Comparison of ENCODE assay signal across 8 mouse cellular contexts in the genomic region with DNA sequence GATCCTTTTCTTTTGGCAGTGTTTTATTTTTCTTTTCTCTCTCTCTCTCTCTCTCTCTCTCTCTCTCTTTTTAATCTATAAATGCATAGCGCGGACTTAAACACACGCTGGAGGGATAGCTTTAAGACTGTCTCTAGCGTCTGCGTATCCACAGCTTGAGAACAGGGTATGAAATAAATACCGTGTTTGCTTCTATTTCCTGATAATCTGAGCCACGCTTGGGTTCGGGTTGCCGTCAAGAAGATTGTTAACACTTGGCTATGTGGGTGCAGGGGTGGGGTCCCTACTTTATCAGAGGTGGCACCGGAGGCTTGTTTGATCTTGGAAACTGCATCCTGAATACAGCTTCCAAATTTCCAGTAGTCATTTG. TPM values are rescaled to one million over a fixed set of nuclear protein-coding genes. Genes with fewer than 3 reads are reported as not detected.
DNase-seq lines count a peak whose midpoint lies in the region; ATAC-seq and TF ChIP-seq lines count a peak whose summit lies in the region.

No protein-coding gene starts in this region.

- TF ChIP-seq CTCF in liver, postnatal 0 days (IDR thresholded peaks at IDR 0.05; ENCODE audit: low read depth): no peak

- peak; percentile 27 to 42 for DNase-seq in cerebellum, postnatal 10 days
- no peak for DNase-seq in cerebellum, adult 9-10 months
- DNase-seq in liver, postnatal 0 days: no peak
- DNase-seq in layer of hippocampus, postnatal 10 days (ENCODE audit: low spot score in 2 of 2): peak; percentile 23 to 34
- DNase-seq in right cerebral cortex, postnatal 25 days: peak; percentile 24
- no peak for DNase-seq in gastrocnemius, adult 8-10 months (ENCODE audit: low spot score in 2 of 2)
- no peak for DNase-seq in lung, adult 18-20 months

- no peaks in the 10 kb centered on the region for H3K27me3 ChIP-seq in liver, embryonic 12.5 days (replicated peaks)
- no peaks in the 10 kb centered on the region for H3K27me3 ChIP-seq in liver, postnatal 0 days (ENCODE audit: insufficient read depth, low read length)

- H3K4me2 ChIP-seq in liver, embryonic 12.5 days: peak overlapping the region; percentile 33
- no peak overlapping the region for H3K4me2 ChIP-seq in liver, postnatal 0 days (ENCODE audit: low read depth, low read length)

- 21% methylated on average over 10 of the region's 10 CpGs for WGBS in liver, embryonic 12.5 days (ENCODE audit: insufficient replicate concordance)
- 12% methylated on average over 10 of the region's 10 CpGs for WGBS in liver, postnatal 0 days (ENCODE audit: insufficient replicate concordance)

- ATAC-seq in liver, embryonic 12.5 days: no peak
- no peak for ATAC-seq in liver, postnatal 0 days

- no peak overlapping the region for H3K27ac ChIP-seq in liver, embryonic 12.5 days
- no peak overlapping the region for H3K27ac ChIP-seq in liver, postnatal 0 days (ENCODE audit: low read depth)

- H3K9me3 ChIP-seq in liver, embryonic 12.5 days (replicated peaks): no peaks in the 10 kb centered on the region
- H3K9me3 ChIP-seq in liver, postnatal 0 days (ENCODE audit: low read length): no peaks in the 10 kb centered on the region

- no peaks in the 10 kb centered on the region for H3K4me1 ChIP-seq in liver, embryonic 12.5 days
- H3K4me1 ChIP-seq in liver, postnatal 0 days (ENCODE audit: insufficient read depth): no peaks in the 10 kb centered on the region

- no peak overlapping the region for H3K9ac ChIP-seq in liver, embryonic 12.5 days
- no peak overlapping the region for H3K9ac ChIP-seq in liver, postnatal 0 days (replicated peaks)

- H3K36me3 ChIP-seq in liver, embryonic 12.5 days: no peaks in the 10 kb centered on the region
- no peaks in the 10 kb centered on the region for H3K36me3 ChIP-seq in liver, postnatal 0 days (replicated peaks; ENCODE audit: insufficient read depth, low read length)

- H3K4me3 ChIP-seq in liver, embryonic 12.5 days: no peak overlapping the region
- no peak overlapping the region for H3K4me3 ChIP-seq in liver, postnatal 0 days (ENCODE audit: low read depth, low read length)

- TF ChIP-seq EP300 in liver, postnatal 0 days (IDR thresholded peaks at IDR 0.05; ENCODE audit: low read depth): no peak

RNA-seq across cellular contexts. Expression of gene Lrrtm4, which starts 1.2 kb away (rescaled TPM):
- polyA plus RNA-seq in liver, embryonic 12.5 days (2016; fragmentation: Nextera tagmentation; extraction: Ambion mirVana): 0.06 TPM in 1 of 2 replicates, not detected in the other
- not detected in 2 replicates for polyA plus RNA-seq in liver, postnatal 0 days (2015; fragmentation: Nextera tagmentation; extraction: Ambion mirVana)
- total RNA-seq in layer of hippocampus, postnatal 10 days (2021): 10 to 100 TPM; 44.1 to 50.0 TPM
- not detected for total RNA-seq in gastrocnemius, adult 8-10 months (2022)

Comparison
In these comparisons a context has a peak if more than half of its experiments do, and no peak if none do; other contexts are left out.
1. DNase-seq: peak in cerebellum, postnatal 10 days (2 of 2), layer of hippocampus, postnatal 10 days (2 of 2) and right cerebral cortex, postnatal 25 days (single experiment); none in cerebellum, adult 9-10 months (single experiment), liver, postnatal 0 days (single experiment), gastrocnemius, adult 8-10 months (0 of 2) and lung, adult 18-20 months (0 of 2).
2. RNA of gene Lrrtm4, which starts 1.2 kb away (total RNA-seq): 44.1 to 50.0 TPM in layer of hippocampus, postnatal 10 days; not detected in gastrocnemius, adult 8-10 months; every median in the first group is over 10 times any median in the second.